Mouse (Mus musculus): ENCODE measurements around the gene Npcd. TPM values are rescaled to one million over a fixed set of nuclear protein-coding genes. Genes with fewer than 3 reads are reported as not detected.

Npcd gene
- polyA plus RNA-seq, 1 experiment from 2014 or later, result not detected

DNA sequence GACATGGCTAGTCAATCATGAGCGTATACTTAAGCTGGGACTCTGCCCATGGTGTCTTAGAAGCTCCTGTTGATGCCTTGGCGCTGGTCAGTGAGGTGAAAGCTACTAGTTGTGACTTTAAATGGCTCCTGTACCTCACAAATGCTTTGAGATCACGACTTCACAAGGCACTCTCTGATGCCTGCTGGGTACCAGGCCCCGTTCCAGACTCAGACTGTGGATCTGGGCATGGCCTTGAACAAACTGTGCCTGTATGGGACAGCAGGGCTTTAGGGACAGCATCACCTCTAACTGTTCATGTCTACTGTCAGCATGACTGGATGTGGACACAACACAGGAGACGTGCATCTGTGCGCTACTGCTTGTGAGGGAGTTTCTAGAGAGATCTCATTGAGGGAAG is 43.1 kb downstream of the Npcd start:
- Histone ChIP-seq H3K9me3 (ENCODE audit: control insufficient read depth, low read length) (no peaks in the 10 kb centered on the region), H3K27ac (ENCODE audit: low read depth, low read length) (no peak overlapping the region), H3K36me3 (ENCODE audit: control insufficient read depth, insufficient read depth, low read length) (no peaks in the 10 kb centered on the region), H3K27me3 (ENCODE audit: control insufficient read depth, insufficient read depth, low read length) (no peaks in the 10 kb centered on the region; the same call in 1 of the 2 replicates), H3K9ac (ENCODE audit: low read length) (no peak overlapping the region), H3K4me1 (ENCODE audit: control insufficient read depth, insufficient read depth, low read length) (no peaks in the 10 kb centered on the region; the same call in 1 of the 2 replicates), H3K4me2 (no peak overlapping the region), H3K4me3 (ENCODE audit: low read depth, low read length) (no peak overlapping the region)
- 83% methylated on average over 6 of the region's 6 CpGs for WGBS
- DNase-seq (ENCODE audit: low spot score, missing footprints) (peak; percentile 41), ATAC-seq (ENCODE audit: low FRiP score) (no peak)

DNA sequence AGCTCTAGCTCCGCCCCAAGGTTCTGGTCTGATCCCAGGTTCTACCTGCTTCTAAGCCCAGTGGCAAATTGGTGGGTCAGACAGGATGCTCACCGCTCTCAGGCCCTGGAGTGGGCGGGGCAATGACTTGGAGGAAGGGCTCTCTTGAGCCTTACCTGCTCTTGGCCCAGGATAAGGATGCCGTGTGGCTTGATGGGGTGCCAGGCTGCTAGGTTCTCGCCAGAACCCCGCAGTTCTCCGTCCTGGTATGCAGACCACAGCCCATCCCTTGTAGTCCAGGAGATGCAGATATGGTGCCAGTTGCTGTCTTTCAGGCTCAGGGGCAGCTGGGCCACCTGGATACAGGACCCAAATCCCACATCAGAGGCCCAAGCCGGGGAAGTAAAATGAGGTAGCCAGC is 43.9 kb downstream of the Npcd start:
- DNase-seq (ENCODE audit: low spot score, missing footprints) (peak; percentile 10), ATAC-seq (ENCODE audit: low FRiP score) (no peak)
- no peak overlapping the region for H3K4me3 ChIP-seq (ENCODE audit: low read depth, low read length)
- H3K4me1 ChIP-seq (ENCODE audit: control insufficient read depth, insufficient read depth, low read length), result no peaks in the 10 kb centered on the region; the same call in 1 of the 2 replicates
- no peak overlapping the region for H3K4me2 ChIP-seq
- 58% methylated on average over 8 of the region's 8 CpGs for WGBS
- no peaks in the 10 kb centered on the region for H3K36me3 ChIP-seq (ENCODE audit: control insufficient read depth, insufficient read depth, low read length)
- H3K9me3 ChIP-seq (ENCODE audit: control insufficient read depth, low read length), result no peaks in the 10 kb centered on the region
- H3K27ac ChIP-seq (ENCODE audit: low read depth, low read length), result no peak overlapping the region
- H3K9ac ChIP-seq (ENCODE audit: low read length), result no peak overlapping the region
- no peaks in the 10 kb centered on the region; the same call in 1 of the 2 replicates for H3K27me3 ChIP-seq (ENCODE audit: control insufficient read depth, insufficient read depth, low read length)

DNA sequence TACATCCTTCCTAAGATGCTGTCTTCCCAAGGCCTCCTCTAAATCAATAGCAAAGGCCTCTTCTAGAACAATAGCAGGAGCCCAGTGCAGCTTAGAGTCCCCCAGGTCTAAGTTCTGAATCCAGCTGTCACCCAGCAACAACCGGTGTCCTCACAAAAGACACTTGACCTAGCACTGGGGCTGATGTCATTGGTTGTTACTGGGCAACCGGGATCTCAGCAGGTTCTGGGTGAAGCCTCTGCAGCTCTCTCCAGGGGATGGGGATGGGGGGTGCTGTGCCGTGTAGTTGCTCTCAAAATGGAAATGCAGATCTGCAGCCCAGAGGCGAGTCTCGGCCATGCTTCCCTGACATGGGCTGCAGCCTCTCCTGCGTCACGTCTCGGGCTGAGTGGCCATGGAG is 46.2 kb downstream of the Npcd start:
- Histone ChIP-seq H3K9ac (ENCODE audit: low read length) (no peak overlapping the region), H3K36me3 (ENCODE audit: control insufficient read depth, insufficient read depth, low read length) (no peaks in the 10 kb centered on the region), H3K4me2 (no peak overlapping the region), H3K27ac (ENCODE audit: low read depth, low read length) (no peak overlapping the region), H3K4me1 (ENCODE audit: control insufficient read depth, insufficient read depth, low read length) (no peaks in the 10 kb centered on the region; the same call in 1 of the 2 replicates), H3K4me3 (ENCODE audit: low read depth, low read length) (no peak overlapping the region), H3K9me3 (ENCODE audit: control insufficient read depth, low read length) (no peaks in the 10 kb centered on the region), H3K27me3 (ENCODE audit: control insufficient read depth, insufficient read depth, low read length) (no peaks in the 10 kb centered on the region; the same call in 1 of the 2 replicates)
- ATAC-seq (ENCODE audit: low FRiP score) (0 out of 2 replicates have a peak, but pooled peaks have one; percentile 25), DNase-seq (ENCODE audit: low spot score, missing footprints) (no peak)
- 42% methylated on average over 8 of the region's 8 CpGs for WGBS

DNA sequence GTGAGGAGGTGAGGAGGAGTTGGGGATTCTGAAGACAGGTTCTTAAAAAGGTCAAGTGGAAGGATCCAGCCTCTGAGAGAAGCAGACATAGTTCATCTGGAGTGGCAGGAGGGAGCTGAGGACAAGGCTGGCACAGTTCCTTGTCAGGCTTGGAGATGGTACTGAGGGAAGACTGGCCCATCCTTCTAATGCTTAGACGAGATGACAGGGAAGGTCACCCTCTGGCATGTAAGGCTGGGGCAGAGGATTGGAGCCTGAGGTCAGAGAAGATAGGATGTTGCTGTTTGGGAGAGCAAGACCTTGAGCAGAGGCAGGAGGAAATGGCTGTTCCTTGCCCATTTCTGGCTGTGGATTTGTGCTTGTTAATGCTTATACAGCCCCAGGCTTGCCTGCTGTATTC is 49.0 kb downstream of the Npcd start:
- DNase-seq (ENCODE audit: low spot score, missing footprints), result no peak
- H3K4me3 ChIP-seq (ENCODE audit: low read depth, low read length), result no peak overlapping the region
- H3K27ac ChIP-seq (ENCODE audit: low read depth, low read length), result no peak overlapping the region
- H3K27me3 ChIP-seq (ENCODE audit: control insufficient read depth, insufficient read depth, low read length), result no peaks in the 10 kb centered on the region; the same call in 1 of the 2 replicates
- no peaks in the 10 kb centered on the region for H3K36me3 ChIP-seq (ENCODE audit: control insufficient read depth, insufficient read depth, low read length)
- H3K4me1 ChIP-seq (ENCODE audit: control insufficient read depth, insufficient read depth, low read length), result no peaks in the 10 kb centered on the region
- no peaks in the 10 kb centered on the region for H3K9me3 ChIP-seq (ENCODE audit: control insufficient read depth, low read length)
- ATAC-seq (ENCODE audit: low FRiP score), result no peak
- H3K9ac ChIP-seq (ENCODE audit: low read length), result no peak overlapping the region
- no peak overlapping the region for H3K4me2 ChIP-seq
- WGBS, result 61% methylated on average over 1 of the region's 1 CpGs

DNA sequence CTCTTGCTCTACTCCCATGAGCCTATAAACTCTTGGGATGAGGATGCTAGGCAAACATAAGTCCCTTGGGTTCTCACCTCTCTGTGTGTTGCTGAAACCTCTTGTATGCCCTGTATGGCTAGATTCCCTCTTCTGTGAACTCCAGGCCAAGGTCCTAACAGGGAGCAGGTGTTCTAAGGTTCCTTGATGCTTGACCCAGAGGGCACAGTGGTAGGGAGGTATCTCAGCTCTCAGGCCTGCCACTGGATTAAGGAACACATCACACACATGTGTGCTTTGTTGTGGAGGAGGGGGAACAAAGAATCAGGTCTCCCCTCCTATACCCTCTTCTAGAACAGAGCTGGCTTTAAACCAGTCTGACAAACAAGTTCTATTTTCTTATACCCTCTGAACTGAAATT is 56.3 kb downstream of the Npcd start, which contains the start of gene Dnal4:
TSS of gene Dnal4 (minus strand) at position 101 of the 400 bp plus-strand sequence.
- Histone ChIP-seq H3K9me3 (ENCODE audit: control insufficient read depth, low read length) (no peaks in the 10 kb centered on the region), H3K4me2 (no peak within 1 kb of the TSS), H3K9ac (ENCODE audit: low read length) (no peak within 1 kb of the TSS), H3K4me1 (ENCODE audit: control insufficient read depth, insufficient read depth, low read length) (peaks cover 16% of the 10 kb centered on the region; the same call in 1 of the 2 replicates), H3K4me3 (ENCODE audit: low read depth, low read length) (no peak within 1 kb of the TSS), H3K36me3 (ENCODE audit: control insufficient read depth, insufficient read depth, low read length) (no peaks in the 10 kb centered on the region), H3K27ac (ENCODE audit: low read depth, low read length) (no peak within 1 kb of the TSS), H3K27me3 (ENCODE audit: control insufficient read depth, insufficient read depth, low read length) (no peaks in the 10 kb centered on the region)
- DNase-seq (ENCODE audit: low spot score, missing footprints) (no peak), ATAC-seq (ENCODE audit: low FRiP score) (no peak)

DNA sequence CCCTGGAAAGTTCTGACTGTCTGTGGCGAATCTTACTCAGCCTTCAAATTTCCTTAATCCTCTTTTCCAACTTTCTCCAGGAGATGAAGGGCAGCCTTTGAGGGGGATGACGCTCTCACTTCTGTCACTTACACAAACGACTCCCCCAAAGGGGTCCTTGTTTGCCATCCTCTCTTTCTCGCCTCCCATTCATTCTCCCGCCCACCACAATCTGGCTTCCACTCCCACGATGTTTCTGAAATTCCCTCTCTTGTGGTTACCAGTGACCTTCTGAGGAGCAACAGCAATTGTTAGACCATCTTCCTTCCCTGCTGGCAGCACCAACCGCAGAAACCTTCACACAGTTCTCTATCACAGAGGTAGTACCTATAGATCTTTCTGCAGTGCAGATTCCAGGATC is 58.4 kb downstream of the Npcd start:
- H3K4me3 ChIP-seq (ENCODE audit: low read depth, low read length), result no peak overlapping the region
- no peak overlapping the region for H3K4me2 ChIP-seq
- ATAC-seq (ENCODE audit: low FRiP score) (no peak), DNase-seq (ENCODE audit: low spot score, missing footprints) (no peak)
- peaks cover 16% of the 10 kb centered on the region; the same call in 1 of the 2 replicates for H3K4me1 ChIP-seq (ENCODE audit: control insufficient read depth, insufficient read depth, low read length)
- no peak overlapping the region for H3K9ac ChIP-seq (ENCODE audit: low read length)
- no peaks in the 10 kb centered on the region for H3K36me3 ChIP-seq (ENCODE audit: control insufficient read depth, insufficient read depth, low read length)
- H3K27ac ChIP-seq (ENCODE audit: low read depth, low read length), result no peak overlapping the region
- WGBS, result 68% methylated on average over 7 of the region's 7 CpGs
- H3K27me3 ChIP-seq (ENCODE audit: control insufficient read depth, insufficient read depth, low read length), result no peaks in the 10 kb centered on the region
- H3K9me3 ChIP-seq (ENCODE audit: control insufficient read depth, low read length), result no peaks in the 10 kb centered on the region

DNA sequence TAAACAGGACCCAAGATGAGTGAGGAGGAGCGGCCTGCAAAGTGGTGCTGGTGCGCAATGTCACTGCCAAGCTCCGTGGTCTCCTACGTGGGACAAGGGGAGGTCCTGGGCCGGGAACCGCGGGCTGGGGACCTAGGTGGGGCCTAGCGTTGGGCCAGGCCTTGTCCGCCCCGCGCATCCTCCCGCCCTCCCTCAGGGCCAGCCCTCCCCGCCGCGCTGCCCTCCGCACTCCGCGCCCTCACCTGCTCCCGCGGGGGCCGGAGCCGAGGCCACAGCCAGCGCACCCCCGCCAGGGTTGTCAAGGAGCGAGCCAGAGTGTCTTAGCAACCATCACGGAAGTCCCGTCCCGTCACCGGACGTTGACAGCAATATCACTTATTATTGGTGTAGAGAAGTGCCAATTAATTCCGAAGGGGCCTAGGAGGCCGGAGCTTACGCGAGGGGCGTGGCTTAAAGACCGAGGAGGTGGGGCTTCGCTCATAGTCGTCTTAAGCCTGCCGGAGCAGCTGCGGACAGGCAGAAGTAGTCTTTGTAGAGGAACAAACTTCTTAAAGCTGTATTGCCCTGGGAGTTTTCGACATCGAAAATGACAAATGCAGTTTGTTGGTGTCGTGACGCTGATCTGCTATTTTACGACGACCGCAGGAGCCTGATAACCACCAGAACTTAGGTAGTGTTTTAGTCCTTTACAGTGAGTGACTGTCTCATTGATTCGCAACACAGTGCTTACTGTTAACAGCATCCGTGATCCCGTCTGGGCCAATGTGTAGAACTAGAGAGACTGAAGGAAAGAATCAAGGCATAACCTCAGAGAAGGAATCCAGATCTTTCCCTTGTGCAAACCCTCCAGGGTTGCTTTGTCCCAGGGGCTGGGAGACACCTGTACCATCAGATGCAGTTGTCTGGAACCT is 59.7 kb downstream of the Npcd start:
- peak; percentile 99 for ATAC-seq (ENCODE audit: low FRiP score)
- Histone ChIP-seq H3K4me3 (ENCODE audit: low read depth, low read length) (peak overlapping the region; percentile 89), H3K27ac (ENCODE audit: low read depth, low read length) (peak overlapping the region; percentile 32), H3K27me3 (ENCODE audit: control insufficient read depth, insufficient read depth, low read length) (no peaks in the 10 kb centered on the region), H3K4me2 (peak overlapping the region; percentile 87), H3K9ac (ENCODE audit: low read length) (peak overlapping the region; percentile 85), H3K9me3 (ENCODE audit: control insufficient read depth, low read length) (no peaks in the 10 kb centered on the region), H3K36me3 (ENCODE audit: control insufficient read depth, insufficient read depth, low read length) (no peaks in the 10 kb centered on the region), H3K4me1 (ENCODE audit: control insufficient read depth, insufficient read depth, low read length) (peaks cover 16% of the 10 kb centered on the region; the same call in 1 of the 2 replicates)
- under 1% methylated on average over 44 of the region's 50 CpGs for WGBS
- DNase-seq (ENCODE audit: low spot score, missing footprints), result peak; percentile 99

DNA sequence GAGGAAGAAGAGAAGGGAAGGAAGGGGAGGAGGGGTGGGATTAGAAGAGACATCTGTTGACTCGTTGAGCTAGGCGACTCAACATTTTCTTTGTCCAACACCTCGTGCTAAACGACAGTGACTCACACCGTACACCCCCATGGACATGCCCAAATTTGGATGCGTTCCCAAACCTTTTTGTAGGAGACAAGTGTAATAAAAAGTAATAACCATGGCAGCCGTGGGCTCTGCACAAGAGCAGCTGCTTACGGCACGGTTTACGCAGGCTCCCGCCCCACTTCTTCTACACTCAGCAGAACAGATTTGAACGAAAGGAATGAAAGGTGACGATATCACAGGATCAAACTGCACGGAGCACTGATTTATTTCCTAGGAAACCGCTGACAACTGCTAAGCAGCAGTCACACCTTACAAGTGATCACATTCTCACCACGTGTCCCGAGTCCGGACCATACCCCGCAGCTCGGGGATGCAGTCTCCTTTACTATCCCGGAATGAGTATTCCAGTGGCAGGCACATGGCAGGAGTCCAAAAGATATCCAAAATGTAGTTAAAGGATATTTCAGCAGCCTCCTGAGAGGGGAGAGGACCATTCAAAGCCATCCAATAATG is 63.3 kb downstream of the Npcd start:
- Histone ChIP-seq H3K4me1 (ENCODE audit: control insufficient read depth, insufficient read depth, low read length) (peaks cover 16% of the 10 kb centered on the region; the same call in 1 of the 2 replicates), H3K9me3 (ENCODE audit: control insufficient read depth, low read length) (no peaks in the 10 kb centered on the region), H3K27ac (ENCODE audit: low read depth, low read length) (no peak overlapping the region), H3K4me2 (no peak overlapping the region), H3K36me3 (ENCODE audit: control insufficient read depth, insufficient read depth, low read length) (no peaks in the 10 kb centered on the region), H3K27me3 (ENCODE audit: control insufficient read depth, insufficient read depth, low read length) (no peaks in the 10 kb centered on the region), H3K4me3 (ENCODE audit: low read depth, low read length) (no peak overlapping the region), H3K9ac (ENCODE audit: low read length) (no peak overlapping the region)
- WGBS, result 84% methylated on average over 21 of the region's 21 CpGs
- ATAC-seq (ENCODE audit: low FRiP score) (no peak), DNase-seq (ENCODE audit: low spot score, missing footprints) (peak; percentile 44)

DNA sequence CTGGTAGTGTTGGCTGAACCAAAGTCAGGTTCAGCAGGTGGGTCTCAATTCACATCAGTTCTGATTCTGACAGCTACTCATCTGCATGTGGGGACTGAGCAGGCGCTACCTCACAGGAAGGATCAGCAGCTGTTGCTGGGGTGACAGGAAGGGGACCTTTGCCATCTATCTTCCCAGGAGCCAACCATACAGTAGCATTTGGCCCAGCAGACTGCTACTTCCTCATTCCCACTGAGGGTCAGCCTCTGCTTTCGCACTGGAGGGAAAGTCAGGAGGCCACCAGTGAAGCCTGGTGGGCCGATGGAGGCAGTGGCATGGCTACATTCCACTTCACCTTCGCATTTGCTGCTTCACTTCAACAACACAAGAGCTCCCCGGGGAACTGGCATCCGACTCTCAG is 65.7 kb downstream of the Npcd start:
- no peak for ATAC-seq (ENCODE audit: low FRiP score)
- peaks cover 2% of the 10 kb centered on the region; the same call in 1 of the 2 replicates for H3K36me3 ChIP-seq (ENCODE audit: control insufficient read depth, insufficient read depth, low read length)
- no peak overlapping the region for H3K27ac ChIP-seq (ENCODE audit: low read depth, low read length)
- peak; percentile 19 for DNase-seq (ENCODE audit: low spot score, missing footprints)
- no peak overlapping the region for H3K9ac ChIP-seq (ENCODE audit: low read length)
- no peak overlapping the region for H3K4me2 ChIP-seq
- H3K4me3 ChIP-seq (ENCODE audit: low read depth, low read length), result no peak overlapping the region
- 59% methylated on average over 6 of the region's 6 CpGs for WGBS
- H3K4me1 ChIP-seq (ENCODE audit: control insufficient read depth, insufficient read depth, low read length), result peaks cover 3% of the 10 kb centered on the region; the same call in 1 of the 2 replicates
- H3K27me3 ChIP-seq (ENCODE audit: control insufficient read depth, insufficient read depth, low read length), result no peaks in the 10 kb centered on the region
- H3K9me3 ChIP-seq (ENCODE audit: control insufficient read depth, low read length), result no peaks in the 10 kb centered on the region
